Mouse (Mus musculus): ENCODE measurements around the gene Fbxo47. TPM values are rescaled to one million over a fixed set of nuclear protein-coding genes. Genes with fewer than 3 reads are reported as not detected.

Gene Fbxo47
- total RNA-seq, 2 experiments from 2014 or later = 0.63 to 0.86 TPM

DNA sequence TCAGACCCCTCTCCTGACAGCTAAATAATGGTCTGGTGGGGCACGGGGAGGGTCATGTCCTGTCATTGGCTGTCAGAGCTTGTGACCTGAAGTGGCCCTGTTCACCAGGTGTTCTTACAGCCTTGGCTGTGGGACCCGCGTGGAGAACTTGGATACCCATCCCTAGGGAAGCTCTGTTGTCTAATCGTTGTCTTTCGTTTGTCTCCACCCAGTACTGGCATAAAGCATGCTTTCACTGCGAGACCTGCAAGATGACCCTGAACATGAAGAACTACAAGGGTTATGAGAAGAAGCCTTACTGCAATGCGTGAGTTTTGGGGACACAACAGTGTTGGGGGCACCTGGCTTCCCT lies 77.4 kb downstream of the Fbxo47 start:
- DNase-seq (ENCODE audit: extremely low spot score in 1 of 2, low spot score in 2 of 2) = no peak
- intact Hi-C loops (cut with DNase I) = no loop called here

DNA sequence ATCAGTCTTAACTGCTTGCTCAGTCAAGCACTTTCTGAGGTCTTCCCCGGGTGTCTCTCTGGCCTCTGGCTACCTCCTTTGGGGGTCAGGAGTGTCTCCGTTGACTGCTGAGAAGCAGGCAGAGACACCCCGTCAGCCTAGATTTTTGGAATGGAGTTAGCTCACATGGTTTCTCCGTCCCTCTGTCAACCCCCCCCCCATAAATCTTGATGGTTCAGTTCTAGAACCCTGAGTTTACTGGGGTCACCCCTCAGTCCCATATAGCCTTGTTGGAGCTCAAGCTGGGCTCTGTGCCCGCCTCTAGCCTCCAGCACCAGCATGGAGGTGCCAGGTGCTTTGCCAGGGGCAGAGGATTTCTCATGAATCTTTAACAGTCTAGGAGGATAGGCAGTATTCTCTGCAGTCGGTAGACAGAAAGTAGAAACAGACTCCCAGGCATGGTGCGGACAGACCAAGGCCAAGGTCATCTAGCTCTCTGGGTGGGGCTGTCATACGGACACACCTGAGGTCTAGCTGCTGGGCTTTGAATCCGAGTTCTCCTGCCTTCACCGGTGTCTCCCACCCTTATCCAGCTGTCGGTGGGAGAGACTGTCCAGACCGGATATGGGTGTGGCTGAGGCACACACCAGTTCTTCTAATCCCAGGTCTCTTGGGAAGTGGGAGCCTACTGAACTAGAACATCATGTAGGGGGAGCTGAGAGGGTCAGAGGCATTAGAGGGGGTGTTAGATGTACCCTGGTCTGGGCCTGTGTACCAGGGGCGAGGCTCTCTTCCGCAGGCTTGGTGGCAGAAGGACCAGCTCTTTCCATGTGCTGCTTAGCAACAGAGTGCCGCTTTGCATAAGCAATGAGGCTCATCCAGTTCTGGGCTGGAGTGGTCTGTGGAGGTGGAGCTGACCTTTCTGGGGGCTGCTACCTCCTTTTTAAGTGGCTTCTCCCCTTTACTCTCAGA lies 78.0 kb downstream of the Fbxo47 start:
- intact Hi-C loops (cut with DNase I) = no loop called here
- no peak for DNase-seq (ENCODE audit: extremely low spot score in 1 of 2, low spot score in 2 of 2)

DNA sequence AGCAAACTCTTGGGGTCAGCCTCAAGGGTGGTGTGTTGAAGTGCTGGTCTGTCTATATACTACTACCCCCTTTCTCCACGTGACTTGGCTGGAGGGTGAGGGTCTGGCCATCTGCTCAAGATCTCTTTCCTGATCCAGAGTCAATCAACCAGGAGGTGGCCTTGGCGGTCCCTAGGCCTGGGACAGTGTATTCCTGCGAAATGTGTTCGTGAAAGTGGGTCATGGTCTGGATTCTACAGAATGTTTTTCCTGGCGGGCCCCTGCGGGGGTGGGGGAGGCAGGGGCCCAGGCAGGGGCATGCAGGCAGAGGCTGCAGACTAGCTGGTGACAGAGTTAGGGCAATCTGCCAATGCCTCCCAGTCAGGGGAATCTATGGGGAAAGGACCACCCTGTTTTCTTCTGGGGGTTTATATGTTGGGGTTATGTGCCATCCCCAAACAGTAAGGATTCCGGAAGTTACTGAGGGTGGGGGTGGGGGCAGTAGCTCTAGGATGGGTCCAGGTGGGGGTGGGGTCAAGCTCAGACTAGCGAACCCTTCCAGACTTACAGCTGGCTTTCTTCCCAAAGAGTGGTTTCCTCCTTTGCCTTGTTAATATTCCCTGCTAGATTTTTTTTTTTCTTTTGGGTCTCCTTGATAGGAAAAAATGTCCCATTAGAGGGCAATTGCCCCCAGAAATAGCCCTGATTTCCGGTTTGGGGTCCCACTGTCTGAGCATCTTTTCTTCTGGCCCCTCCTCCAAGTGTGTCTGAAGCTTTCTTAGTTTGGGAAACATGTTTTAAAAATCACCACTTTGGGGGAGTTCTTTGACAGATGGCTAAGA lies 78.9 kb downstream of the Fbxo47 start:
- DNase-seq (ENCODE audit: extremely low spot score in 1 of 2, low spot score in 2 of 2) = no peak
- intact Hi-C loops (cut with DNase I) = no loop called here

DNA sequence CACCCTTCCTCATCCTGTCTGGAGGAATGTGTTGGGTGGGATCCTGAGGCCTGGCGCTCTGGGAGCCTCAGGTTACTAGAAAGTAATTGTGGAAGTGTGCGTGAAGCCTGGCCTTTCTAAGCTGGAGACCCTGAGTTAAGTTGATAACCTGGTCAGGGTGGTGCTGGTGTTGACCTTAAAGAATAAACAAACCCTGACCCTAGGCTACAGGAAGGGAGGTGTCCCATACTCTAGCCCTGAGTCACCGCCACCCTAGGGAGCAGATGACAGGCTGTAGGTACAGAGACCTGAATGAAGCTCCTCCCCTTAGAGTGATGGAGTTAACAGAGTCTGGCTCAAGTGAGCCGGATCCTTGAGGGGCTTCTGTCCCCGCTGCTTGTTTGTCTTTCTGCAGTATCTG lies 80.1 kb downstream of the Fbxo47 start:
- intact Hi-C loops (cut with DNase I) = no loop called here
- no peak for DNase-seq (ENCODE audit: extremely low spot score in 1 of 2, low spot score in 2 of 2)

Other genes with a start within 250 kb of the Fbxo47 start
- gene Mllt6, start 220.7 kb downstream of the Fbxo47 start, total RNA-seq (2021) = 10 to 100 TPM; 66.9 to 71.6 TPM
- gene Cisd3, start 198.3 kb downstream of the Fbxo47 start, total RNA-seq (2021) = 10 to 100 TPM; 34.6 to 37.8 TPM
- gene Pcgf2, start 183.7 kb downstream of the Fbxo47 start, total RNA-seq (2021) = 10 to 100 TPM; 48.3 to 51.6 TPM
- 100 to 1,000 TPM; 153 to 159 TPM for gene Psmb3, start 180.8 kb downstream of the Fbxo47 start, total RNA-seq (2021)
- 100 to 1,000 TPM; 146 to 153 TPM for gene Pip4k2b, start 139.4 kb downstream of the Fbxo47 start, total RNA-seq (2021)
- 10 to 100 TPM; 18.8 to 19.4 TPM for gene Cwc25, start 117.6 kb downstream of the Fbxo47 start, total RNA-seq (2021)
- gene 1700001P01Rik, start 108.2 kb downstream of the Fbxo47 start, total RNA-seq (2021) = under 1 TPM; 0.60 to 0.63 TPM
- gene Rpl23, start 101.7 kb downstream of the Fbxo47 start, total RNA-seq (2021) = 100 to 1,000 TPM; 423 to 456 TPM
- gene Lasp1, start 85.2 kb downstream of the Fbxo47 start, total RNA-seq (2021) = 100 to 1,000 TPM; 190 to 203 TPM
- 10 to 100 TPM; 40.0 to 45.1 TPM for gene B230217C12Rik, start 43.4 kb downstream of the Fbxo47 start, total RNA-seq (2021)
- gene Plxdc1, start 102.3 kb upstream of the Fbxo47 start, total RNA-seq (2021) = 1 to 10 TPM; 5.9 to 8.3 TPM
- 1 to 10 TPM; 2.6 to 3.7 TPM for gene Arl5c, start 112.0 kb upstream of the Fbxo47 start, total RNA-seq (2021)
- gene Cacnb1, start 138.9 kb upstream of the Fbxo47 start, total RNA-seq (2021) = 100 to 1,000 TPM; 118 to 121 TPM
- 100 to 1,000 TPM; 571 to 605 TPM for gene Rpl19, start 142.6 kb upstream of the Fbxo47 start, total RNA-seq (2021)
- gene Stac2, start 169.3 kb upstream of the Fbxo47 start, total RNA-seq (2021) = 10 to 100 TPM; 15.3 to 17.7 TPM